Mouse (Mus musculus): ENCODE results near the gene Sun2.

- no peak for TF ChIP-seq POLR2A (IDR thresholded peaks at IDR 0.05; ENCODE audit: borderline replicate concordance, extremely low read depth, insufficient read depth, insufficient read length, poor library complexity, severe bottlenecking)
- no peak for TF ChIP-seq CTCF (IDR thresholded peaks at IDR 0.05; ENCODE audit: borderline replicate concordance, extremely low read depth, insufficient read depth, insufficient read length)
Observed at GRCm38 (mm10) chr15:79764539-79765267, 22.4 kb upstream of the Sun2 start.
